Mouse (Mus musculus) inflammation-experienced regulatory T-cells, adult 6 months (primary cell): ENCODE measurements around the gene Pkp2. TPM values are rescaled to one million over a fixed set of nuclear protein-coding genes. Genes with fewer than 3 reads are reported as not detected.

Experiments
- ATAC-seq: one replicate; pipeline ENCODE4 v1.8.0; 2017
- polyA plus RNA-seq, 3 experiments: library from polyadenylated mRNA; unstranded; fragments of 100-300 nt; shearing (Covaris generic); gene quantifications; one replicate each; pipeline ENCODE4 v1.2.1; 2017

The Pkp2 gene
- polyA plus RNA-seq, 3 experiments from 2014 or later, result not detected

- ATAC-seq, result no peak
Observed at GRCm38 (mm10) chr16:16262436-16262835, 49.3 kb downstream of the Pkp2 start.

- ATAC-seq, result no peak
Observed at GRCm38 (mm10) chr16:16272978-16273377, 59.9 kb downstream of the Pkp2 start.

- ATAC-seq, result no peak
Observed at GRCm38 (mm10) chr16:16273752-16274151, 60.6 kb downstream of the Pkp2 start.

- peak; percentile 92 for ATAC-seq
Observed at GRCm38 (mm10) chr16:16302369-16303137, 89.4 kb downstream of the Pkp2 start, which contains the start of gene Yars2. Yars2 (plus strand) TSS chr16:16302965.

GRCm38 (mm10) chr16:16303138-16303827 is 90.2 kb downstream of the Pkp2 start:
- ATAC-seq, result peak; percentile 15

GRCm38 (mm10) chr16:16303888-16304287 is 90.8 kb downstream of the Pkp2 start:
- no peak for ATAC-seq

GRCm38 (mm10) chr16:16311319-16311718 is 98.2 kb downstream of the Pkp2 start:
- no peak for ATAC-seq

Other genes with a start within 250 kb of the Pkp2 start
- gene Yars2, start 89.6 kb downstream of the Pkp2 start, polyA plus RNA-seq, result 1 to 10 TPM; 3.4 to 6.5 (median 5.0) TPM
- 10 to 100 TPM; 50.9 to 64.8 (median 53.6) TPM for gene Dnm1l, start 145.6 kb downstream of the Pkp2 start, polyA plus RNA-seq